Mouse (Mus musculus) liver, embryonic 13.5 days (tissue): Measurements from ENCODE around the gene Eif4h. TPM values are rescaled to one million over a fixed set of nuclear protein-coding genes. Genes with fewer than 3 reads are reported as not detected.

ENCODE experiments used
- ATAC-seq: fragments of 200-750 bp; cut with Nextera tagmentation; 2 replicates; pipeline ENCODE4 v1.8.0; 2017; ENCODE audit warnings: low read depth, mild to moderate bottlenecking, moderate number of reproducible peaks, moderate library complexity
- DNase-seq: peaks from one replicate; pipeline ENCODE4 v3.0.0; 2022
- H3K27ac ChIP-seq: fragments of 300-500 bp; sonication (generic); 2 replicates; pipeline ENCODE4 v1.5.1; 2015; ENCODE audit warnings: moderate library complexity, mild to moderate bottlenecking, inconsistent platforms
- H3K27me3 ChIP-seq: fragments of 300-500 bp; sonication (generic); 2 replicates; pipeline ENCODE4 v1.6.1; 2015; ENCODE audit warnings: mild to moderate bottlenecking, inconsistent platforms
- H3K36me3 ChIP-seq: fragments of 300-500 bp; sonication (generic); 2 replicates; pipeline ENCODE4 v1.6.1; 2015; ENCODE audit warnings: mild to moderate bottlenecking, inconsistent platforms
- H3K4me1 ChIP-seq: fragments of 300-500 bp; sonication (generic); replicated peaks from 2 replicates; pipeline ENCODE4 v1.6.1; 2015; ENCODE audit warnings: inconsistent platforms
- H3K4me2 ChIP-seq: fragments of 300-500 bp; sonication (generic); 2 replicates; pipeline ENCODE4 v1.6.1; 2015; ENCODE audit warnings: inconsistent platforms, mild to moderate bottlenecking, moderate library complexity
- H3K4me3 ChIP-seq: fragments of 300-500 bp; sonication (generic); replicated peaks from 2 replicates; pipeline ENCODE4 v1.5.1; 2015; ENCODE audit warnings: mild to moderate bottlenecking, inconsistent platforms
- H3K9ac ChIP-seq: fragments of 300-500 bp; sonication (generic); 2 replicates; pipeline ENCODE4 v1.6.1; 2015; ENCODE audit warnings: mild to moderate bottlenecking, inconsistent platforms
- H3K9me3 ChIP-seq: fragments of 300-500 bp; sonication (generic); replicated peaks from 2 replicates; pipeline ENCODE4 v1.6.1; 2016; ENCODE audit warnings: inconsistent platforms
- WGBS: fragments of 180-500 bp; shearing (Covaris S2); methylation state at CpG from one replicate; pipeline ENCODE4 v1.1.7; 2015; ENCODE audit not compliant: insufficient replicate concordance; 5-methylcytosine and 5-hydroxymethylcytosine counted together
- polyA plus RNA-seq: library from polyadenylated mRNA; unstranded; fragments of >200 nt; fragmentation: Nextera tagmentation; extraction: Ambion mirVana; gene quantifications from 2 replicates; pipeline ENCODE4 v1.2.1, GENCODE M21; 2015

Eif4h gene
- polyA plus RNA-seq, 1 experiment from 2014 or later, result 229 TPM

- DNase-seq (no peak), ATAC-seq (no peak)
- no peak overlapping the region for H3K9ac ChIP-seq
- WGBS, result 89% methylated on average over 16 of the region's 16 CpGs
- no peaks in the 10 kb centered on the region for H3K9me3 ChIP-seq
- no peak overlapping the region for H3K4me2 ChIP-seq
- no peak overlapping the region for H3K4me3 ChIP-seq
- no peak overlapping the region for H3K27ac ChIP-seq
- no peaks in the 10 kb centered on the region for H3K27me3 ChIP-seq
- peaks cover 95% of the 10 kb centered on the region for H3K36me3 ChIP-seq
- no peaks in the 10 kb centered on the region for H3K4me1 ChIP-seq
Observed at GRCm38 (mm10) chr5:134621099-134621640, 18.1 kb downstream of the Eif4h start.

GRCm38 (mm10) chr5:134620457-134620856 is 18.8 kb downstream of the Eif4h start:
- WGBS, result 95% methylated on average over 9 of the region's 9 CpGs
- Histone ChIP-seq H3K27me3 (no peaks in the 10 kb centered on the region), H3K9me3 (no peaks in the 10 kb centered on the region), H3K4me2 (no peak overlapping the region), H3K36me3 (peaks cover 94% of the 10 kb centered on the region), H3K27ac (no peak overlapping the region), H3K4me1 (no peaks in the 10 kb centered on the region; the same call in 1 of the 2 replicates), H3K9ac (no peak overlapping the region), H3K4me3 (no peak overlapping the region)
- ATAC-seq (no peak), DNase-seq (no peak)

- no peak overlapping the region for H3K4me3 ChIP-seq
- H3K4me2 ChIP-seq, result no peak overlapping the region
- H3K36me3 ChIP-seq, result peaks cover 63% of the 10 kb centered on the region
- no peaks in the 10 kb centered on the region for H3K27me3 ChIP-seq
- ATAC-seq (peak; percentile 47), DNase-seq (peak; percentile 45)
- H3K9ac ChIP-seq, result no peak overlapping the region
- 30% methylated on average over 3 of the region's 3 CpGs for WGBS
- no peaks in the 10 kb centered on the region for H3K9me3 ChIP-seq
- H3K27ac ChIP-seq, result no peak overlapping the region; the same call in 1 of the 2 replicates
- peaks cover under 1% of the 10 kb centered on the region for H3K4me1 ChIP-seq
Observed at GRCm38 (mm10) chr5:134617071-134617470, 22.2 kb downstream of the Eif4h start.

GRCm38 (mm10) chr5:134615780-134616179 is 23.5 kb downstream of the Eif4h start:
- H3K27me3 ChIP-seq, result no peaks in the 10 kb centered on the region
- H3K9me3 ChIP-seq, result no peaks in the 10 kb centered on the region
- DNase-seq, result no peak
- no peak overlapping the region for H3K27ac ChIP-seq
- WGBS, result 69% methylated on average over 4 of the region's 4 CpGs
- no peak for ATAC-seq
- no peak overlapping the region for H3K9ac ChIP-seq
- no peak overlapping the region for H3K4me2 ChIP-seq
- peaks cover 6% of the 10 kb centered on the region for H3K4me1 ChIP-seq
- H3K4me3 ChIP-seq, result no peak overlapping the region
- peaks cover 50% of the 10 kb centered on the region for H3K36me3 ChIP-seq

GRCm38 (mm10) chr5:134615380-134615779 is 23.9 kb downstream of the Eif4h start:
- Histone ChIP-seq H3K36me3 (peaks cover 46% of the 10 kb centered on the region), H3K27ac (no peak overlapping the region), H3K9ac (no peak overlapping the region), H3K27me3 (no peaks in the 10 kb centered on the region), H3K9me3 (no peaks in the 10 kb centered on the region), H3K4me1 (peaks cover 6% of the 10 kb centered on the region), H3K4me3 (no peak overlapping the region), H3K4me2 (no peak overlapping the region)
- ATAC-seq (0 out of 2 replicates have a peak, but pooled peaks have one; percentile 20), DNase-seq (no peak)
- WGBS, result 72% methylated on average over 8 of the region's 8 CpGs

- WGBS, result 69% methylated on average over 7 of the region's 7 CpGs
- Histone ChIP-seq H3K4me3 (no peak within 1 kb of the TSS), H3K27ac (peak within 1 kb of the TSS; percentile 24; the same call in 1 of the 2 replicates), H3K9me3 (no peaks in the 10 kb centered on the region), H3K27me3 (no peaks in the 10 kb centered on the region), H3K4me2 (no peak within 1 kb of the TSS), H3K36me3 (peaks cover 41% of the 10 kb centered on the region), H3K9ac (no peak within 1 kb of the TSS), H3K4me1 (peaks cover 6% of the 10 kb centered on the region)
- DNase-seq (no peak), ATAC-seq (no peak)
Observed at GRCm38 (mm10) chr5:134614802-134615201, 24.5 kb downstream of the Eif4h start, which contains the start of gene Lat2. TSS of gene Lat2 (minus strand) at chr5:134615025.

GRCm38 (mm10) chr5:134614296-134614695 is 25.0 kb downstream of the Eif4h start:
- Histone ChIP-seq H3K27ac (peak overlapping the region; percentile 24; the same call in 1 of the 2 replicates), H3K4me3 (no peak overlapping the region), H3K9me3 (no peaks in the 10 kb centered on the region), H3K4me2 (no peak overlapping the region), H3K4me1 (peaks cover 6% of the 10 kb centered on the region), H3K27me3 (no peaks in the 10 kb centered on the region), H3K36me3 (peaks cover 36% of the 10 kb centered on the region), H3K9ac (no peak overlapping the region)
- WGBS, result 80% methylated on average over 8 of the region's 8 CpGs
- ATAC-seq (no peak), DNase-seq (no peak)

- no peak overlapping the region for H3K9ac ChIP-seq
- DNase-seq (no peak), ATAC-seq (no peak)
- no peak overlapping the region for H3K4me2 ChIP-seq
- H3K4me1 ChIP-seq, result peaks cover 6% of the 10 kb centered on the region
- no peak overlapping the region for H3K4me3 ChIP-seq
- 62% methylated on average over 9 of the region's 9 CpGs for WGBS
- H3K36me3 ChIP-seq, result peaks cover 30% of the 10 kb centered on the region
- no peak overlapping the region; the same call in 1 of the 2 replicates for H3K27ac ChIP-seq
- no peaks in the 10 kb centered on the region for H3K27me3 ChIP-seq
- no peaks in the 10 kb centered on the region for H3K9me3 ChIP-seq
Observed at GRCm38 (mm10) chr5:134613727-134614126, 25.6 kb downstream of the Eif4h start.

- no peak overlapping the region for H3K4me3 ChIP-seq
- H3K4me1 ChIP-seq, result peaks cover 6% of the 10 kb centered on the region
- 36% methylated on average over 8 of the region's 8 CpGs for WGBS
- H3K9ac ChIP-seq, result no peak overlapping the region
- ATAC-seq (no peak), DNase-seq (no peak)
- H3K4me2 ChIP-seq, result no peak overlapping the region
- no peaks in the 10 kb centered on the region for H3K9me3 ChIP-seq
- peaks cover 14% of the 10 kb centered on the region for H3K36me3 ChIP-seq
- H3K27ac ChIP-seq, result no peak overlapping the region
- H3K27me3 ChIP-seq, result no peaks in the 10 kb centered on the region
Observed at GRCm38 (mm10) chr5:134611810-134612521, 27.3 kb downstream of the Eif4h start.

- ATAC-seq (no peak), DNase-seq (no peak)
- H3K4me2 ChIP-seq, result no peak overlapping the region
- H3K9me3 ChIP-seq, result no peaks in the 10 kb centered on the region
- no peaks in the 10 kb centered on the region; the same call in 1 of the 2 replicates for H3K36me3 ChIP-seq
- H3K9ac ChIP-seq, result no peak overlapping the region
- H3K4me3 ChIP-seq, result no peak overlapping the region
- H3K27ac ChIP-seq, result no peak overlapping the region
- peaks cover 6% of the 10 kb centered on the region for H3K4me1 ChIP-seq
- no peaks in the 10 kb centered on the region for H3K27me3 ChIP-seq
- WGBS, result 75% methylated on average over 12 of the region's 12 CpGs
Observed at GRCm38 (mm10) chr5:134609916-134610643, 29.2 kb downstream of the Eif4h start.

- DNase-seq, result no peak
- Histone ChIP-seq H3K27ac (0 out of 2 replicates have a peak overlapping the region, but pooled peaks have one; percentile 34), H3K4me3 (no peak overlapping the region), H3K9ac (no peak overlapping the region), H3K36me3 (no peaks in the 10 kb centered on the region), H3K4me1 (peaks cover 6% of the 10 kb centered on the region), H3K4me2 (no peak overlapping the region), H3K27me3 (no peaks in the 10 kb centered on the region), H3K9me3 (no peaks in the 10 kb centered on the region)
- ATAC-seq, result peak; percentile 42; the same call in 1 of the 2 replicates
- WGBS, result 18% methylated on average over 5 of the region's 5 CpGs
Observed at GRCm38 (mm10) chr5:134607121-134607520, 32.2 kb downstream of the Eif4h start.
